Mouse (Mus musculus): ENCODE measurements around the gene AC129217.1. TPM values are rescaled to one million over a fixed set of nuclear protein-coding genes. Genes with fewer than 3 reads are reported as not detected.
"Not testable (repeated sequence)": the region's sequence is repeated elsewhere in the genome, so short reads cannot be mapped to it uniquely, and the experiment has no call there.

Gene AC129217.1
- total RNA-seq, 2 experiments from 2014 or later = not detected

- DNase-seq = no peak
- intact Hi-C loops (cut with DNase I) = no loop called here
These were observed 9.1 kb upstream of the AC129217.1 start for GRCm38 (mm10) chr19:8820424-8820956.

- no peak for DNase-seq
- intact Hi-C loops (cut with DNase I) = no loop called here
These were observed 8.4 kb upstream of the AC129217.1 start for GRCm38 (mm10) chr19:8821146-8821545.

DNA sequence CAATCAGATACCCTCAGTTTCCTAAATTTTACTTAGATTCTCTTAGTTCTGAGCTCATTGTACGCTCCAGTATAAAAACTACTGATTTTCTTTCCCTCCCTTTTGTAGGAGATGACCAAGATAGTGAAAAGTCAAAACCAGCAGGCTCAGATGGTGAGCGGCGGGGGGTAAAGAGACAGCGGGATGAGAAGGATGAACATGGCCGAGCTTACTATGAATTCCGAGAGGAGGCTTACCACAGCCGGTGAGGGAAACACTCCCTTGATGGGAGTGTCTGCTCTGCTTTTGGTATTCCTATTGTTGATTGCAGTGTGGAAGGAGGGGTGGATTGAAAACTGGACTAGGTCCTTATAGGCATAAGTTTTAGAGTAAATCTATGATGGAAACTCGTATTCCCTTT, 6.9 kb upstream of the AC129217.1 start:
- DNase-seq = no peak
- intact Hi-C loops (cut with DNase I) = no loop called here

GRCm38 (mm10) chr19:8830664-8831063, 1.1 kb downstream of the AC129217.1 start:
- intact Hi-C loops (cut with DNase I) = no loop called here

GRCm38 (mm10) chr19:8831262-8831661, 1.7 kb downstream of the AC129217.1 start:
- intact Hi-C loops (cut with DNase I) = no loop called here
- DNase-seq = no peak

More at GRCm38 (mm10) chr19:8830664-8831063, 1.1 kb downstream of the AC129217.1 start:
- no peak for DNase-seq

- intact Hi-C loops (cut with DNase I) = no loop called here
- DNase-seq = no peak
These were observed 3.4 kb downstream of the AC129217.1 start for GRCm38 (mm10) chr19:8832971-8833370.

DNA sequence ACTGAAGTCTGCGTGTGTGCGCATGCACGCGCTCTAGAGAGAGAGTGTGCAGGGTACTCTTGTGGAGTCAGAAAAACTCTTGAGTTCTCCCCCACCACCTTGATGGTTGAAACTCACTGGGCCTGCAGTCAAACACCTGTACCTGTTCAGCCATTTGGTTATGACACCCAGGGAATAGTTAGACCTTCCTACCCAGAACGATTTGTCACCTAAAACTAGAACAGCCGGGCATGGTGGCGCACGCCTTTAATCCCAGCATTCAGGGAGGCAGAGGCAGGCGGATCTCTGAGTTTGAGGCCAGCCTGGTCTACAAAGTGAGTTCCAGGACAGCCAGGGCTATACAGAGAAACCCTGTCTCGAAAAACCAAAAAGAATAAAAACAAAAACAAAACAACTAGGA, 6.8 kb downstream of the AC129217.1 start:
- DNase-seq; intact Hi-C loops (cut with DNase I): not testable (repeated sequence)

DNA sequence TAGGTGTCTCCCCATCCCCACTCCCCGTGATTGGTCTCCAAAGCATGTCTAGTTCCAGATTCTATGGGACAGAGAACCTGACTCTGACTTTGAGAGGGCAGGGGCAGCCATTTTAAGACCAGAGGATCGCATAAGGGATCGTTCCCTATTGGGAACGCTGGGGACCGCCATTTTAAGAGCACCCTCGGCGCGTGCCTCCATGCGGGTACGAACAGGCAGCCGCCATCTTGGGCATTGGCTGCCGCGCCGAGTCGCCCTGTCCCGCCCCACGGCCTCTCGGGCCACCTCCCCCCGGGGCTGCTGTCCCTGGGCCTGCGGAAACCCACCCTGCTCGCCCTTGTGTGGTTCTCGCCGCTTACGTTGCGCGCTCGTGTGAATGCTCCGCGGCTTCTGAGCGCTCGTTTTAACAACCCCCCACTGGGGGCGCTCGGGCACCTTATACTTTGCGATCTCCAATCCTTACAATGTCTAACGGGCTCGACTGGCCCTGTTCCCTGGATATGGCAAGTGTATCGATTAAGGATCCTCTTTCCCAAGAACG, 7.7 kb downstream of the AC129217.1 start, which contains the start of gene Bscl2:
TSS of gene Bscl2 (plus strand) at position 217 of the 541 bp plus-strand sequence.
- intact Hi-C loops (cut with DNase I) = no loop called here
- peak; percentile 78 to 84 for DNase-seq

- intact Hi-C loops (cut with DNase I) = no loop called here
These were observed 8.6 kb downstream of the AC129217.1 start for GRCm38 (mm10) chr19:8838041-8838730.

DNA sequence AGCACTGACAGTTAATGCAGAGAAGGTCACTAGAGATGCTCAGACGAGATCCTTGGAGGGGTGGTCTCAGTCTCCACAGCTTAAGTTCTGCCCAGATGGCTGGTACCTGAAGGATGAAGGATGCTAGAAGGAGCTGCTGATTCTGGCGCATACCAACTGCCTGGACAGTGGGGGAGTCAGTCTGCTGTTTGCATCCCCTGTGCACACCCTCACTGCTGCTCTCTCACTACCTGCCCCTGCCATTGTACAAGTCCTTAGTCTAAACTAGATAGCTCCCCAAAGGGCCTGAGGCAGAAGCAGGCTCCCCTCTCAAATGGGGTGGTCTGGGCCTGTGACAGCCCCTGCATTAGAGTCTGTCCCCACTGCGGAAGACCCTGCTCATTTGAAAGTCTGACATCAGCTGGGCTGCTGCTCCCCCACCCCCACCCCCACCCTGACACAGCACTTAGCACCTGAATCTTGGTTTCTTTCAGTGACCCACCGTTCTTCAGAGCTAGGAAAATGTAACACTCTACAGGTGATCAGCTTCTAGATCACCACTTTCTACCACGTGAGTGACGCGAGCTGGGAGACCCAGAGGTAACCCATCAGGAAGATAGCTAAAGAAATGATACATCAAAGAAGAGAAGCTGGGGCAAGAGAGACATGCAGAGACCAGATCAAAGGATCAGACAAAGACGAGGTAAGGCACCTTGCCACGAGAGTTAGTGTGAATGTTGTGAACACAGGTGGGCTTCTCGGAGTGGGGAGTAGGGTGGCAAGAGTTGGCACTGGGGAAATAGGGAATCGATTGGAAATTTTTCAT, 9.7 kb downstream of the AC129217.1 start, which contains the start of gene Gng3:
TSS of gene Gng3 (minus strand) at position 92 of the 805 bp plus-strand sequence.
- no peak for DNase-seq
- intact Hi-C loops (cut with DNase I) = no loop called here

More at GRCm38 (mm10) chr19:8838041-8838730, 8.6 kb downstream of the AC129217.1 start:
- peak; percentile 24 to 45 for DNase-seq

DNA sequence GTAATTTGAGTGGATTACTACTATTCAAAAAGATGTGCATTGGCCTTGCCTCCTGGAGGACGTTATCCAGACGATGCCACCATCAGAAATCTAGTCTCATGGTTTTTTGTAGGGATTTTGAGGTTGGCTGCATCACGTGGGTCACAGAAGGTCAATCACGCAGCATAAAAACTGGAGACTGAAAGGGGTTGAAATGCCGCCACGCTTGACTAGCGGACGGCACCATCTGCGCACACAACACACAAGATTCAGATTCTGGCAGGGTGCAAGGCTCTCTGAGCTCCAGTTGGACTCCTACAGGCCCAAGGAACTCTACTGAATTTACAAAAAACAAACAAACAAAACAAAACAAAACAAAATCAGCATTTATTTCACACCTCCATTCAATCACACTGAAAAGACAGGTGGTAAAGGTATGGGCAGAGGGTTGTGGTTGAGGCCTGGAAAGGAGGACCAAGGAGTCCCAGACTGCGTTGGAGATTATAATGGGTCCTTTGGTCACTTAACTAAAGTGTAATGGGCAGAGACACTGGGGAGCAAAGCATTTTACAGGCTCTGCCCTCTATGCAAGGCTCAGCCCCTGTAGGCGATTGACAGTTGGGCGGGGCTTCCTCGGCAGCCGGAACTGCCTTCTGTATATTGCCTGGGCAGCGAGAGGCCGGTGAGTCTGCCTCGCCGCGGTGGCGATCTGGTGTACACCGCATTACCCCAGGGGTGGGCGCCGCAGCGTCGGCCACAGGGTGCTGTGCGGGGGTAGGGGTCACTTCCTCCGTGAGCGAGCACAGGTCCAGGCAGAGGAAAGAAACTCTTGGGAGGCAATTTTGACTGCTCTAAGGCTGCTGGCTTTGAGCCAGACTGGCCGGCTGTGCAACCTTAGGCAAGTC, 10.6 kb downstream of the AC129217.1 start:
- intact Hi-C loops (cut with DNase I) = loop anchor here (5.0 kb wide), 2 partner anchors 47 to 127 kb away; partner anchors contain the start of genes 1810009A15Rik, Eef1g and Gm49416
- peak; percentile 70 to 79 for DNase-seq

- DNase-seq = no peak
- intact Hi-C loops (cut with DNase I) = loop anchor here (5.0 kb wide), 2 partner anchors 46 to 126 kb away; partner anchors contain the start of genes 1810009A15Rik, Eef1g and Gm49416
These were observed 11.4 kb downstream of the AC129217.1 start for GRCm38 (mm10) chr19:8841012-8841411.

DNA sequence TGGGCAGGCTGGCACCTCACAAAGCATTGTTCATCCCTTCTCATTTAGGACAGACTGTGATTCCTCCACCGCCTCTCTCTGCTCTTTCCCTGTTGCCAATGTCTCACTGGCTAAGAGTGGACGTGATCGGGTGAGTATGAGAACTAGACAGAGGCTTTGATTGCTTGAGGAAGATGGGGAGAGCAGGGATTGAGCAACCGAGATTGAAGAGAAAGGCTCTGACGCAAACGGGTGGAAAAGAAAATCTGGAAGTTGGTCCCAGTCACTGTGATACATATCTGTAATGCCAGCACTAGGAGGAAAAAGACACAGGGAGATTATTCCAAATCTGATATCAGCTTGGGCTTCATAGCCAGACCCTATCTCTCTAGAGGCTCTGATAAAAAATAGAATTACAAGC, 13.4 kb downstream of the AC129217.1 start:
- intact Hi-C loops (cut with DNase I) = loop anchor here (5.0 kb wide), 2 partner anchors 44 to 124 kb away; partner anchors contain the start of genes 1810009A15Rik, Eef1g and Gm49416
- no peak for DNase-seq

DNA sequence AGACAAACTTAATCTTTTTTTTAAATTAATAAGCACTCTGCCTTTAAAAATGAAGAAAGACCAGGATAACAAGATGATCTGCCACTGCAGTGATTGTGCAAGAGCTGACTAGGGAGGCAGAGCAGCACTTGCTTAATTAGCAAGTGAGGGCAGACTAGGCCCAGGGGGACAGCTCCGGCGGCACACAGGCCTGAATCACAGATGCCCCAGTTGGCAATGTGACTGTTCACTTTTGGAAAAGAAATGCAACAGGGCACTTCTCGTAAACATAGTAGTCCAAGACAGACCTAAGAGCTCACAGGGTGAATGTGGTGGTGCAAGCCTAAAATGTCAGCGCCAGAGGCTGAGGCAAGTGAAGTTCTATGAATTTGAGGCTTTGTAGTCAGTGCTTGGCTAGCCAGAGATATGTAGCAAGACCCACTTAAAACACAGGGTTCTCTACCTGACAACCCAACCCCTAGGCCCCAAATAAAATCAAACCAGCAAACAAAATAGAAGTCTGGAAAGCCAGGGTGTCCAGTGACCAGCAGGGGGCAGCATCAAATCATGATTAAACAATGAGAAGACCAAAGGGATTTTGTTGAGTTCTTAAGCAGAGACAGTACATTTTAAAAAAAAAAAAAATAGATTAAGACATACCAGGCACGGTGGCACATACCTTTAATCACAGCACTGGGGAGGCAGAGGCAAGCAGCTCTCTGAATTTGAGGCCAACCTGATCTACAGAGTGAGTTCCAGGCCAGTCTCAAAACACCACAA, 15.0 kb downstream of the AC129217.1 start:
- peak; percentile 79 to 88 for DNase-seq
- intact Hi-C loops (cut with DNase I) = loop anchor here (5.0 kb wide), 2 partner anchors 43 to 123 kb away; partner anchors contain the start of genes 1810009A15Rik, Eef1g and Gm49416

DNA sequence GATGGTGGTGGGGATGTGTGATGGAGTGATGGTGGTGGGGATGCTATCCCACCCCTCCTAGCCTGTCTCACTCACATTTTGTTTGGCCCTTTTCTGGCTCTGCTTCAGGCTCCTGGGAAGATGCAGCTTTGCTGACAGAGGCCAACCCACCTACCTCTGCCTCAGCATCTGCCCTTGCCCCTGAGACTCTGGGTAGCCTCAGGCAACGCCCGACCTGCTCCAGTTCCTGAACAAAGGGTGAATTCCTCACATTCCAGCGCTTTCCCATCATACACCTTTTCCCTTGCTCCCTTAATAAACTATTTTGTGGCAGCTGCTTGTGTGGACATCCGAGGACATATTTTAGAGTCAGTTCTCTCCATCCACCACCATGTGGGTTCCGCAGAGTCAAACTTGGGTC, 18.8 kb downstream of the AC129217.1 start:
- intact Hi-C loops (cut with DNase I) = no loop called here
- DNase-seq = no peak

GRCm38 (mm10) chr19:8850402-8850901, 20.9 kb downstream of the AC129217.1 start, which contains the start of gene Lrrn4cl:
Lrrn4cl (plus strand) TSS chr19:8850768.
- DNase-seq = peak; percentile 25 to 57
- intact Hi-C loops (cut with DNase I) = no loop called here

- DNase-seq = no peak
- intact Hi-C loops (cut with DNase I) = no loop called here
These were observed 22.1 kb downstream of the AC129217.1 start for GRCm38 (mm10) chr19:8851639-8852038.

GRCm38 (mm10) chr19:8852236-8852928, 22.8 kb downstream of the AC129217.1 start:
- DNase-seq = peak in 1 of 2 experiments; percentile 13

More at GRCm38 (mm10) chr19:8852236-8852928, 22.8 kb downstream of the AC129217.1 start:
- intact Hi-C loops (cut with DNase I) = no loop called here
